Mouse (Mus musculus) olfactory bulb, adult 2 months (tissue): Measurements from ENCODE around the gene Cdk9.

ENCODE experiments used
- CTCF ChIP-seq: fragments of 200-500 bp; IDR thresholded peaks from 2 replicates; pipeline ENCODE4 v1.5.1; 2012; ENCODE audit warnings: low read depth, mild to moderate bottlenecking, low read length, moderate library complexity; ENCODE audit not compliant: insufficient read depth
- POLR2A ChIP-seq: fragments of 200-500 bp; IDR thresholded peaks from 2 replicates; pipeline ENCODE4 v1.6.1; 2012; ENCODE audit warnings: mild to moderate bottlenecking, low read depth, low read length, moderate library complexity; ENCODE audit not compliant: insufficient read depth

DNA sequence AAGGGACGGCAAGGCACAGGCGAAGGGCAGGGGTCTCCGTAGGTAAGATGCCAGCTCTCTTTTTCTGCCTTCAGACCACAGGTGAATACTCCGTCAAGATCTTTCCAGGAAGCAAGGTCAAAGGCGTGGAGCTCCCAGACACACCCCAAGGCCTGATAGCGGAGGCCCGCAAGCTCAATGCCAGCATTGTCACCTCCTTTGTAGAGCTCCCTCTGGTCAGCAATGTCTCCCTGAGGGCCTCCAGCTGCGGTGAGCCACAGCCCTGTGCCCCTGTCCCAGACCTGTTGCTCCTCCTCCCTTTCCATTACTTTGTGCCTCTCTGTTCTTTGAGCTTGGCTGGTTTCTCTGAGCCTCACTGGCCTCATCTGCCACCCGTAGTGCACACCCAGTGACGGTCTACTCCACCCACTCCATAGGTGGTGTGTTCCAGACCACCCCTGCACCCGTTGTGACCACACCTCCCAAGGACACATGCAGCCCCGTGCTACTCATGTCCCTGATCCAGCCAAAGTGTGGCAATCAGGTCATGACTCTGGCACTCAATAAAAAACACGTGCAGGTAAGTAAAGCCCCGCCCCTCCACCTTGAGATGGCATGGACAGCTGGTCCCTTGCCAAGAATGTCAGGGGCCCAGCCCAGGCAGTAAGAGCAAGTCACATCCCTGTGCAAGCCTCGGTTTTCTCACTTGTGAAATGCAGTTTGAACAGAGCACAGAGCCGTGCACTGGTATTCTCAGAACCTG lies 39.5 kb downstream of the Cdk9 start:
- TF ChIP-seq CTCF (no peak), POLR2A (no peak)
